Mouse (Mus musculus) left cerebral cortex, postnatal 4 days (tissue): ENCODE measurements around the gene 6030445D17Rik. TPM values are rescaled to one million over a fixed set of nuclear protein-coding genes. Genes with fewer than 3 reads are reported as not detected.

ENCODE experiments used
- DNase-seq: peaks from one replicate; pipeline ENCODE4 v3.0.0-alpha.2; 2022
- intact Hi-C: fragments of 180-260 bp; cut with DNase I; formaldehyde crosslinking; loops from one replicate; pipeline ENCODE4 v1.15.1; 2025
- total RNA-seq, 2 experiments: library from RNA; stranded (reverse); gene quantifications; 2 replicates each; pipeline ENCODE4 v1.2.3; 2021

Gene 6030445D17Rik
- total RNA-seq, 2 experiments from 2014 or later = 0.46 to 0.58 TPM

DNA sequence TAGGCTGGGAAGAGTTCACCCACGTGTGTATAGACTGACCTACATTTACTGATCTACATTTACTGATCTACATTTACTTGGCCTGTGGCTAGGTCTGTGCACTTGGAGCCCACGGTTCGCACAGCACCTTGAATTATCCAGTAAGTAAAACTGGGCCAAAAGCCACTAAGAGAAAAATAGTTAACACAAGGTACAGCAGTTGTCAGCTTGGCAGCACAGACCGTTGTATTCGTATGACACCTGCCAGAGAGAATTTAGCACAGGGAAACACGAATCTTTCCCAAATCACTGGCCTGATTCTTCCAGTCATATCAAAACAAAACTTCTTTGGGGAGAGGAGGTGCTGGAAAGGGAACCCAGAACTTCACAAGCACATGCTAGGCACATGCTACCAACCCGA is 3.8 kb upstream of the 6030445D17Rik start:
- DNase-seq = no peak
- intact Hi-C loops = loop anchor here (5.0 kb wide), 2 partner anchors 69 to 164 kb away; partner anchors contain the start of gene Lactbl1

DNA sequence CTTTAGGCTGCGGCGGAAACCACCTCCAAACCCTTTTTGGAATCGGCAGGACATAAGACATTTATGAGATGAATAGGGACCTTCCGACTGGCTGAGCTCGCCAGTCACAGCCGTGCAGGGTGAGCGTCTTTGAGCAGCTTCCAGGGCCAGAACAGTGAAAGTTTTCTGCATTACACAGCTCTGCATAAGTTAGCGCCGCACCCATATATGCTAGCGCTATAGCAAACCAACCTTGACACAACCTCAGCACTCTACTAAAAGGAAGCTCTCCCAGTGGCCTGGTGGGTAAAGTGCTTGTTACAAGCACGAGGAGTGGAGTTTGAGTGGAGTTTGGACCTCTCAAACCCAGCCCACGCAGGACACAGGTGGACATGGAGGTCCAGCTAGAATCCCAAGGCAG is 2.8 kb upstream of the 6030445D17Rik start:
- no peak for DNase-seq
- intact Hi-C loops = loop anchor here (5.0 kb wide), 2 partner anchors 68 to 163 kb away; partner anchors contain the start of gene Lactbl1

DNA sequence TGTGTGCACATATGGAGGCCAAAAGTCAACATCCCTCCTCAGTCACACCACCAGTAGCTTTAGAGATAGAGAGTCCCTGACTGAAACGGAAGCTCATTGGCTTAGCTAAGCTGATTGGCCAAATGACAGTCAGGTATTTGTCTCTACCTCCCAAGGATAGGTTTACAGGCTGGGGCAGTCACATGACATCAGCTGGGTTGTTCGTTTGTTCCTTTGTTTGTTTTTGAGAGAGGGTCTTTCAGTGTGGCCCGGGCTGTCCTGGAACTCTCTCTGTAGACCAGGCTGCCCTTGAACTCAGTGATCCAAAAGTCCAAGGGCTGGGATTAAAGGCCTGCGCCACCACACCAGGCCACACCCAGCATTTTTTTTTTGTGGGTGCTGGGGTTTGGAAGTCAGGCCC is 844 bp upstream of the 6030445D17Rik start:
- no peak for DNase-seq

DNA sequence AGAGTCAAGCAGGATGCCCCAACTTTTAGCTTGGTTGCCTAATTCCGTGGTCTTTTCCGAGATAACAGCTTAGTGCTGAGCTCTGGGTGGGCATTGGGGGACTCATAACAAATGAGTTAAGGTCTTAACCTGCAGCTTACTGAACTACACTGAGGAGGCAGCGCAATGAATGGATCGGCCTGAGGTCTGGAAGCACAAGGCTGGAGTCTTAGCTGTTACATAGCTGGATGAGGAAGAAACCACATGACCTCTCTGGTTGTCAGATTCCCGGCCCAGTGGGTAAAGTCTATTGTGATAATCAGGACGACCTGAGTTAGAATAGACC is 327 bp upstream of the 6030445D17Rik start:
- intact Hi-C loops = no loop called here
- no peak for DNase-seq

More for the DNA sequence above, 844 bp upstream of the 6030445D17Rik start:
- intact Hi-C loops = no loop called here

DNA sequence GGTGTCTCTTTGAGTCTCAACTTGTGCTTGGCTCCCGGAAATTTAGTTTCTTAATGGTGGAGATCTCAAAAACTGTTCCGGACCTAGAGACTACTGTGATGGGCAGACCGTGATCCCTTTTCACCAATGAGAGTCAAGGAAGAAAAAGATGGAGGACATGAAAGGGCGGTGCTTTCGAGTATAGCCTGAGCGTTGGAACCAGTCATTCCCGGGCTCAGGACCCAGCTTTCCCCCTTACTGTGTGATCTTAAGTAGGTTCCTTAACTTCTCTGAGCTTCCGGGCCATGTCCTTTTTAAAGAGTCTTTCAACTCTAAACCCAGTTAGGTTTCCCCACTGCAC is 759 bp downstream of the 6030445D17Rik start:
- intact Hi-C loops = no loop called here
- no peak for DNase-seq

GRCm38 (mm10) chr4:136463436-136463835 is 1.4 kb downstream of the 6030445D17Rik start:
- intact Hi-C loops = no loop called here
- no peak for DNase-seq

- intact Hi-C loops = no loop called here
- DNase-seq = peak; percentile 76
Observed at GRCm38 (mm10) chr4:136466226-136466625, 4.2 kb downstream of the 6030445D17Rik start.

DNA sequence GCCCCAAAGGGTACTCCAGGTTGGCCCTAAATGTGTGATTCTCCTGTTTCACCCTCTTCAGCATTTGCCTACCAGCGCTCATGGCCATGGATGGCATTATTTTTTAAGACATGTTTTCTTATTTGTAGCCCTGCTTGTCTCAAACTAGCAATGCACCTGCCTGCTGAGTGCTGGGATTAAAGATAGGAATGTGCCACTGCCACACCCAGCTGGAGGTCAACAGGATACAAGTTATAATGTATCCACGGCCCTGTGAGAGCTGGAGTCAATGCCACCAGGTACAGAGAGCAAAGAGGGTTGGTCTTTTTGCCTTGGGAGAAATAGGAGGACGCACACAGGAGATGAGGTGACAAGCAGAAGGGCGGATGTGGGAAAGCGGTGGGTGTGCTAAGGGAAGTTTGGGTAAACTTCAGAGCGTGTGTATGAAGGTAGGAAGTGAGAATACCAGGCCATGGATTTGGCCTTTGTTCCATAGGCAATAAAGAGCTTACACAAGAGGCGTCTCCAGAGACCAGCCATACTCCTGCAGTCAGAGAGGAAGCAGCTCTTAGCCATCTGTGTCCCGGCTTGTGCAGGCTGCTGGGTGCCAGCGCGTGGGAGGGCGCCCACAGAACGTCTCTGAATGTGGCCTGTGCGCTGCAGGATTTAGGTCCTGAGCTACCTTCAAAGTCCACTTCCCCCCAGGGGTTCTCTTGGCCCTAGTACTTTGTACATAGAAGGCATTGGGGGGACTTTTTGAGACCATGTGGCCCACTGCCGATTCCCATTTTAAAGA is 6.7 kb downstream of the 6030445D17Rik start:
- DNase-seq = no peak
- intact Hi-C loops = no loop called here

- peak; percentile 95 for DNase-seq
- intact Hi-C loops = no loop called here
Observed at GRCm38 (mm10) chr4:136469371-136469903, 7.4 kb downstream of the 6030445D17Rik start, which contains the start of gene Luzp1. Gene Luzp1 (plus strand): TSS chr4:136469761.

GRCm38 (mm10) chr4:136469941-136470346 is 7.9 kb downstream of the 6030445D17Rik start:
- peak; percentile 61 for DNase-seq
- intact Hi-C loops = no loop called here

DNA sequence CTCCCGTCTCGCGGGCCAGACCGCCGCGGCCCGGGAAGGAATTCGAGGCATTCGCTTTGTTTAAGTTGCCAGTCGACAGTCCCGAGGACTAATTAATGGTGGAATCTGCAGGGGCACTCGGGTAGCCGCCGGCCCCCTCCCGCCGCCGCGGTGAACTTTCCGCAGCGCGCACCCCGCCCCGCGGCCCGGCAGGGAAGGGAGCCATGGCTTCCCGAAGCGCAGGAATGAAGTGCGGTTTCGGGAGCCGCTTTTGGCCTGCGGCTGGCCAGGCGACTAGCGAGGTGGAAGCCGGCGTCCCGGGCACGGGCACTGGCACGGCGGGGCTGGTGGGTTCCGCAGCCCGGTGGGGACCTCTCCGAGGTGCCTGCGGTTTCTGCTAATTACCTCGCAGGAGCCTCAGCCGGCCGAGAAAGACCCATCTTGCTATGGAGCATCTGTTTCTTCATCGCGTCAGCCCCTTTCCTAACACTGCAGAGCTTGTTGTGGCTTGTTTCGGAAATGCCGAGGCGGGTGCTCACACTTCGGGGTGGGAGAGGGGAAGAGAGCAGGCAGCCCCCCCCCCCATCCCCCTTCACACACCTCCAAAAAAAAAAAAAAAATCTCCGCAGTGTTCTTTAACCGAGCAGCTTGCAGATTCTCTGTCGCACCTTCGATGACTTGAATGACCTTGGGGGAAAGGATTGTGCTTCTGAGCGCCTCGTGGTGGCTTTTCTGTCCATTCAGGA is 8.5 kb downstream of the 6030445D17Rik start:
- intact Hi-C loops = no loop called here

DNA sequence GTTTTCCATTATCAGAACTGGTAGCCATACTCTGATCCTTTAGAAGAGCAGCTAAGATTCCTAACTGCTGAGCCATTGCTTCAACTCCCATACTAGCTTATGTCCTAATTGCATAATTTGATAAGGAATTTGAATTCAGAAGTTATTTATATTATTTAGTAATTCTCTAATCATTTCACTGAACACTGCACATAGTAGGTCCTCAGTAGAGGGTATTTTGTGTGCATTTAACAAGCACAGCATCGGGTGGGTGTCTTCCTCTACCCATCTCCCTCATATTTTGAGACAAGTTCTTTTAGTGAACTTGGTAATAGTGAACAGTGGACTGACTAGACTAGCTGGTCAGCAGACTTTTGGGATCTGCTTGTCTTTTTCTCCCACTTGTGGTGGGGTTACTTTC is 14.6 kb downstream of the 6030445D17Rik start:
- DNase-seq = no peak
- intact Hi-C loops = no loop called here

More for the DNA sequence above, 8.5 kb downstream of the 6030445D17Rik start:
- DNase-seq = peak; percentile 31

DNA sequence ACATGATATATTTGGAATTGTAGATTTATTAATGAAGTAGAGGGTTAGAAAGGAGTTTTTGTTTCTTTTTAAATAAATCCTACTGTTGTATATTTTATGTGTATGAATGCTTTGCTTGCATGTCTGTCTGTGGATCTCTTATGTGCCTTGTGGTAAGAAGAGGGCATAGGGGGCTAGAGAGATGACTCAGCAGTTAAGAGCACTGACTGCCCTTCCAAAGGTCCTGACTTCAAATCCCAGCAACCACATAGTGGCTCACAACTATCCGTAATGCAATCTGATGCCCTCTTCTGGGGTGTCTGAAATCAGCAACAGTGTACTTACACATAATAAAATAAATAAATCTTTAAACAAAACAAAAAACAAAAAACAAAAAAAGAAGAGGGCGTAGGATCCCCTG is 24.5 kb downstream of the 6030445D17Rik start:
- intact Hi-C loops = no loop called here
- DNase-seq = no peak

DNA sequence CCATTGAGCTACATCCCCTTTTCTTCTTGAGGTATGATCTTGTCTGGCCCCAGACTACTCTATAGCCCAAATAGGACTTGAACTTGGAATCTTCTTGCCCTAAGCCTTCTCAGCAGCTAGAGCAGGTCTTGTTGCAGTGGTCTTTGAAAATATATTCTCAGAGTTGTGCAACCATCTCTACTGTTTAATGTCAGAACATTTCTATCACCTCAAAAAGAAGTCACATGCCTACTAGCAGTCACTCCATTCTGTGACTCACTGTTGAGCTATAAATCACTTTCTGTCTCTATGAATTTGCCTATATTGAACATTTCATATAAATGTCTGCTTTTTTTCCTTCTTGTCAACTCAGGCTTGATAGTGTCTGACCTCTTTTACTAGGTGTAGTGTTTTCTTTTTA is 33.9 kb downstream of the 6030445D17Rik start:
- intact Hi-C loops = no loop called here
- no peak for DNase-seq

GRCm38 (mm10) chr4:136505426-136506215 is 43.6 kb downstream of the 6030445D17Rik start:
- DNase-seq = no peak
- intact Hi-C loops = no loop called here

DNA sequence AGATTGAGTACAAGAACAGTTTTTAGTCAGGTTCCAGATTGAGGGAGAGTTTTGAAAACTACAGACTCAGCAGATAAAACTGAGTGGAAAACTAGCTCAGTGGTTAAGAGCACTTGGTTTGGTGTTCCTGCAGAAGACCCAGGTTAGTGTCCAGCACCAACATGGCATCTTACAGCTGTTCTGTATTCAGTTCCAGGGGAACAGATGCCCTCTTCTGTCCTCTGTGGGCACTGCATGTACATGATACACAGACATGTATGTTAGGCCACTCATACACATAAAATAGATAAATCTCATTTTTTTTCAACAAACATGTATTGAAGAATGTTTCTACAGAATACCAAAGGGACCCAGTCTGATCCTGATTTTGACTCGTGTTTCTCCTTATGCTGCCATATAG is 47.8 kb downstream of the 6030445D17Rik start:
- DNase-seq = peak; percentile 14

GRCm38 (mm10) chr4:136511708-136512107 is 49.7 kb downstream of the 6030445D17Rik start:
- intact Hi-C loops = loop anchor here (10.0 kb wide), 1 partner anchor 127 kb away; no protein-coding TSS in a partner anchor
- DNase-seq = no peak

More for the DNA sequence above, 47.8 kb downstream of the 6030445D17Rik start:
- intact Hi-C loops = loop anchor here (10.0 kb wide), 1 partner anchor 125 kb away; no protein-coding TSS in a partner anchor

- intact Hi-C loops = loop anchor here (10.0 kb wide), 1 partner anchor 128 kb away; no protein-coding TSS in a partner anchor
- no peak for DNase-seq
Observed at GRCm38 (mm10) chr4:136512905-136513304, 50.9 kb downstream of the 6030445D17Rik start.
